Mouse (Mus musculus): ENCODE measurements around the gene Ak7. TPM values are rescaled to one million over a fixed set of nuclear protein-coding genes. Genes with fewer than 3 reads are reported as not detected.
A peak's percentile ranks its signal among the peaks of the same experiment; 100 is the strongest.

Ak7 gene
- polyA plus RNA-seq, 1 experiment from 2014 or later, result 4.1 TPM

DNA sequence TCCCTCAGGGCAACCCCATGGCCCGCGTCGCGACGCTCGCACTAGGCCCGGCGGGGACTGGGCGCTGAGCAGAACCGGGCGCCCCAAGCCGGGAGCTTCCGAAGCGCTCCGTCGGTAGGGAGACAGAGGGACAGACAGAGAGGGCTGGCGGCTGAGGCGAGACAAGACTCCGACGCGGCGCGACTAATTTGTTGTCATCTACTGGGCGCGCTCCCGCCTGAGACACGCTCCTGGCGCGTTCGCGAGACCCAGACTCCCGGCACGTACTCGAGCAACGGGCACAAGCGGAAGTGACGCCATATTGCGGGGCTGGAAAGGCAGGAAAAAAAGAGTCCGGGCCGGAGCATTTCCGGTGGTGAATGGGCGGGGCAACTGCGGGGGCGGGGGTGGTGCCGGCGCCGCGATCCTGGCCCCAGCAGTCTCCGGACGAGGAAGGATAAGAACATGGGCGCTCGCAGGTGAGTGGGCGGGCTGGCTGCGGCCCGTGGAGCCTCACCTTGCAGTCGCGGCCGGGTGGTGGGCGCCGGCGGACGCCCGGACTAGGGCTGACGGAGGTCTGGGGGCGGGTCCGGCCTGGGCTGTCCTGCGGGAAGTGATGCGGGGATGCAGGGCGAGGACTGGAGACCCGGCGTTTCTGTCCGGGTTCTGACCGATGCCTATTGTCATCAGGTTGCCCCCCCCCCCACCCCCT is 20.6 kb upstream of the Ak7 start, which contains the start of gene Atg2b:
Gene Atg2b (minus strand): TSS at position 211 of the 691 bp plus-strand sequence.
- peak; percentile 89 for ATAC-seq (replicated peaks; ENCODE audit: low FRiP score, low read depth)
- no peak for TF ChIP-seq CTCF (IDR thresholded peaks at IDR 0.05; ENCODE audit: low read depth)

DNA sequence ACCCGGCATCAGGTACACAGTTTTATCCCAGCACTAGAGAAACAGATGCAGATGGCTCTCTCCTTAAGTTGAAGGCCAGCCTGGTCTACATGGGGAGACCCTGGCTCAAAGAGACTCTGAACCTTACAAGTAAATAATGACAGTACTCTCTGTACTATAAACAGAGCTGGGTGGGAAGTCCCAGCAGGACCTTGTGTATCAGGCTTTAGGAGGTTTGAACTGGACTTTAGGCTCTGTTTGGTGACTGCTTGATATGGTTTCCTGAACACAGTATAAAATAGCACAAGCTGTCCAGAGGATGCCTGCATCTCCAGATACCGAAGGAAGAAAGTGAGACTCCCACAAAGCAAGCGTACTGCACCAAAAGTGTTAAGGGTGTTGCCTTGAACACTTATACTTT is 19.0 kb upstream of the Ak7 start:
- H3K4me2 ChIP-seq (ENCODE audit: low read length), result peak overlapping the region; percentile 84; the same call in 1 of the 2 replicates
- DNase-seq (ENCODE audit: low spot score) (no peak), ATAC-seq (replicated peaks; ENCODE audit: low FRiP score, low read depth) (no peak)
- no peaks in the 10 kb centered on the region for H3K27me3 ChIP-seq (ENCODE audit: insufficient read depth, low read length)
- H3K4me3 ChIP-seq (replicated peaks; ENCODE audit: low read depth, low read length), result no peak overlapping the region
- no peak for TF ChIP-seq CTCF (IDR thresholded peaks at IDR 0.05; ENCODE audit: low read depth)
- WGBS, result 81% methylated on average over 3 of the region's 3 CpGs
- H3K4me1 ChIP-seq (replicated peaks; ENCODE audit: insufficient read depth, low read length), result 0 out of 2 replicates have a peak, but pooled peaks cover 20% of the 10 kb centered on the region
- H3K36me3 ChIP-seq (ENCODE audit: insufficient read depth, low read length), result 0 out of 2 replicates have a peak, but pooled peaks cover 3% of the 10 kb centered on the region
- no peak overlapping the region for H3K9ac ChIP-seq (ENCODE audit: low read depth, low read length)
- no peaks in the 10 kb centered on the region for H3K9me3 ChIP-seq (replicated peaks; ENCODE audit: low read length)
- H3K27ac ChIP-seq, result no peak overlapping the region

More for the DNA sequence above, 20.6 kb upstream of the Ak7 start, which contains the start of gene Atg2b:
- under 1% methylated on average over 72 of the region's 73 CpGs for WGBS
- Histone ChIP-seq H3K27me3 (ENCODE audit: insufficient read depth, low read length) (no peaks in the 10 kb centered on the region), H3K9ac (ENCODE audit: low read depth, low read length) (peak within 1 kb of the TSS; percentile 79), H3K4me3 (replicated peaks; ENCODE audit: low read depth, low read length) (peak within 1 kb of the TSS; percentile 79), H3K27ac (peak within 1 kb of the TSS; percentile 89), H3K36me3 (ENCODE audit: insufficient read depth, low read length) (peaks cover 3% of the 10 kb centered on the region; the same call in 1 of the 2 replicates), H3K9me3 (replicated peaks; ENCODE audit: low read length) (no peaks in the 10 kb centered on the region), H3K4me1 (replicated peaks; ENCODE audit: insufficient read depth, low read length) (0 out of 2 replicates have a peak, but pooled peaks cover 20% of the 10 kb centered on the region), H3K4me2 (ENCODE audit: low read length) (peak within 1 kb of the TSS; percentile 90)
- peak; percentile 96 for DNase-seq (ENCODE audit: low spot score)

DNA sequence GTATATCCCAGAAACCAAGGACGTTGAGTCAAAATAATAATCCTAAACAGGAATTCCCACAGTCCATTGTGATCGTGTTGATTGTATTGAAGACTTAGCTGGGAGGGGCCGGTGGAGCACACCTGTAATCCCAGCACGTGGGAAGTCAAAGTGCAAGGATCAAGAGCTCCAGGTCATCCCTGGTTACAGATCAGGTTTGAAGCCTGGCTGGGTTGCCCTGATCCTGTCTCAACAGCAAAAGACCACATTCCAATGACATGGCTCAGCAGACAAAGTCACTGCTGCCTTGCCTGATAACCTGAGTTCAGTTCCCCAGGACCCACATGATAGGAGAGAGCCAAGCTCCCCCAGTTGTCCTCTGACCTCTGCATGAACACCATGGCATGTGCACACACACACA is 18.4 kb upstream of the Ak7 start:
- 86% methylated on average over 4 of the region's 4 CpGs for WGBS

DNA sequence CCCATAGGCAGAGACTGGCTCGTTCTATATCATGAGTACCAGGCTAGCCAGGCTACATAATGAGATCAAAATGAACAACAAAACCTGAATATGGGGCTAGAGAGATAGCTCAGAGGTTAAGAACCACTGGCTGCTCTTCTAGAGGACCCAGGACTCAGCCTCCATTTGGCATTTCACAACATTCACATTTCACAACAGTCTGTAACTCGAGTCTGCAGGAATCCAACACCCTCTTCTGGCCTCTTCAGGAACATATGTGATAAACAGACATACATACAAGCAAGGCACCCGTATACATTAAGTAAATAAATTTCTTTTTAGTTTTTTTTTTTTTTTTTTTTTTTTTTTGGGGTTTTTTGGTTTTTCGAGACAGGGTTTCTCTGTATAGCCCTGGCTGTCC is 17.2 kb upstream of the Ak7 start:
- H3K9ac ChIP-seq (ENCODE audit: low read depth, low read length), result no peak overlapping the region
- TF ChIP-seq CTCF (IDR thresholded peaks at IDR 0.05; ENCODE audit: low read depth), result no peak
- H3K36me3 ChIP-seq (ENCODE audit: insufficient read depth, low read length), result 0 out of 2 replicates have a peak, but pooled peaks cover 7% of the 10 kb centered on the region
- no peaks in the 10 kb centered on the region for H3K9me3 ChIP-seq (replicated peaks; ENCODE audit: low read length)
- no peak overlapping the region for H3K27ac ChIP-seq
- ATAC-seq (replicated peaks; ENCODE audit: low FRiP score, low read depth) (no peak), DNase-seq (ENCODE audit: low spot score) (no peak)
- WGBS, result 84% methylated on average over 4 of the region's 4 CpGs
- H3K4me1 ChIP-seq (replicated peaks; ENCODE audit: insufficient read depth, low read length), result 0 out of 2 replicates have a peak, but pooled peaks cover 11% of the 10 kb centered on the region
- H3K27me3 ChIP-seq (ENCODE audit: insufficient read depth, low read length), result no peaks in the 10 kb centered on the region
- no peak overlapping the region for H3K4me2 ChIP-seq (ENCODE audit: low read length)
- no peak overlapping the region for H3K4me3 ChIP-seq (replicated peaks; ENCODE audit: low read depth, low read length)

More for the DNA sequence above, 18.4 kb upstream of the Ak7 start:
- H3K27me3 ChIP-seq (ENCODE audit: insufficient read depth, low read length), result no peaks in the 10 kb centered on the region
- H3K4me1 ChIP-seq (replicated peaks; ENCODE audit: insufficient read depth, low read length), result 0 out of 2 replicates have a peak, but pooled peaks cover 16% of the 10 kb centered on the region
- no peak overlapping the region for H3K9ac ChIP-seq (ENCODE audit: low read depth, low read length)
- H3K9me3 ChIP-seq (replicated peaks; ENCODE audit: low read length), result no peaks in the 10 kb centered on the region
- DNase-seq (ENCODE audit: low spot score) (no peak), ATAC-seq (replicated peaks; ENCODE audit: low FRiP score, low read depth) (no peak)
- H3K27ac ChIP-seq, result no peak overlapping the region
- no peak overlapping the region for H3K4me2 ChIP-seq (ENCODE audit: low read length)
- H3K4me3 ChIP-seq (replicated peaks; ENCODE audit: low read depth, low read length), result no peak overlapping the region
- TF ChIP-seq CTCF (IDR thresholded peaks at IDR 0.05; ENCODE audit: low read depth), result no peak
- H3K36me3 ChIP-seq (ENCODE audit: insufficient read depth, low read length), result 0 out of 2 replicates have a peak, but pooled peaks cover 7% of the 10 kb centered on the region

DNA sequence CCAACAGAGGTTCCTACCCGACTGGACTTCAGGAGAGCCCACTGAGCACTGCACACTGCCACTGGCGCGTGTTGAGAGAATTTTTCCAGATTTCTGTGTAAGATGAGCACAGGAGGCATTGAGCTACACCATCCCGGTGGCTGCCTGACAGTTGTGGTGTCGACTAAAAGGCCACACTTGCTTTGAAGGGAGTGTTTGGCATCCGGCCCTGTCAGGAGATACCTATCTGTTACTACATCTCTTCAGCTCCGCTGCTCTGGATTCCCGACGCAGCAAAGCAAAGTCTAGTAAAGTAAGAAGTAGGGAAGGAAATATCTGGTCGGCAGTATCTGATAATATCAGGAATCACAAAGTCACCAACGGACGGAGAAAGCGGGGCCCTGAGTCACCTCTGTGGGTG is 16.3 kb upstream of the Ak7 start:
- 78% methylated on average over 13 of the region's 13 CpGs for WGBS

DNA sequence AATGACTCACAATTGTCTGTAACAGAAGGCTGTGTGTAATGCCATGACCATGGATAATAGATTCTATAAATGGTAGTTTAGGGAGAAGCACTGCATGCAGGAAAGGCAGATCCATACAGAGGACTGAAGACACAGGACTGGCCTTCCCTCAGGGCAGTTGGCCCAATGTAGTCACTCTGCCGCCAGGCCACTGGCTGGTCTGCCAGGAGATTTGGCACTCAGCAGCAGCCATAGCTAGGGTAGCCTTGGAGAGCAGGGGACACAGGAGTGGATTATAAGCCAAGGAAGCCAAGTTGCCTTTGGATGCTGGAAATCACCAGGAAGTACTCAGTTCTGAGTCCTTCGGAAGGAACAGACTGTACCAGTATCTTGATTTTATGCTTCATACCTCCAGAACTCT is 11.8 kb upstream of the Ak7 start:
- WGBS, result 93% methylated on average over 2 of the region's 2 CpGs
- H3K27me3 ChIP-seq (ENCODE audit: insufficient read depth, low read length), result no peaks in the 10 kb centered on the region
- no peak for DNase-seq (ENCODE audit: low spot score)
- 0 out of 2 replicates have a peak, but pooled peaks cover 7% of the 10 kb centered on the region for H3K36me3 ChIP-seq (ENCODE audit: insufficient read depth, low read length)
- no peak for ATAC-seq (replicated peaks; ENCODE audit: low FRiP score, low read depth)
- H3K27ac ChIP-seq, result no peak overlapping the region
- H3K4me2 ChIP-seq (ENCODE audit: low read length), result no peak overlapping the region
- H3K9me3 ChIP-seq (replicated peaks; ENCODE audit: low read length), result no peaks in the 10 kb centered on the region
- H3K9ac ChIP-seq (ENCODE audit: low read depth, low read length), result no peak overlapping the region
- no peak for TF ChIP-seq CTCF (IDR thresholded peaks at IDR 0.05; ENCODE audit: low read depth)
- H3K4me3 ChIP-seq (replicated peaks; ENCODE audit: low read depth, low read length), result no peak overlapping the region
- no peaks in the 10 kb centered on the region for H3K4me1 ChIP-seq (replicated peaks; ENCODE audit: insufficient read depth, low read length)

More for the DNA sequence above, 16.3 kb upstream of the Ak7 start:
- Histone ChIP-seq H3K27me3 (ENCODE audit: insufficient read depth, low read length) (no peaks in the 10 kb centered on the region), H3K9ac (ENCODE audit: low read depth, low read length) (no peak overlapping the region), H3K4me3 (replicated peaks; ENCODE audit: low read depth, low read length) (no peak overlapping the region), H3K4me1 (replicated peaks; ENCODE audit: insufficient read depth, low read length) (0 out of 2 replicates have a peak, but pooled peaks cover 10% of the 10 kb centered on the region), H3K9me3 (replicated peaks; ENCODE audit: low read length) (no peaks in the 10 kb centered on the region), H3K36me3 (ENCODE audit: insufficient read depth, low read length) (0 out of 2 replicates have a peak, but pooled peaks cover 7% of the 10 kb centered on the region), H3K4me2 (ENCODE audit: low read length) (no peak overlapping the region), H3K27ac (no peak overlapping the region)
- ATAC-seq (replicated peaks; ENCODE audit: low FRiP score, low read depth) (no peak), DNase-seq (ENCODE audit: low spot score) (no peak)
- no peak for TF ChIP-seq CTCF (IDR thresholded peaks at IDR 0.05; ENCODE audit: low read depth)

Data from kidney, postnatal 0 days (tissue).